Mouse (Mus musculus): ENCODE measurements at regions not wholly inside any gene's neighbourhood (a gene's known extent, or its start where the extent isn't known, plus 50 kb on each side); places are given as distances from the start of the nearest gene placed in this dataset.

GRCm38 (mm10) chr9:122556051-122556450 is 191.1 kb upstream of the Topaz1 start:
- TF ChIP-seq POLR2A (IDR thresholded peaks at IDR 0.05; ENCODE audit: borderline replicate concordance, extremely low read depth, low read depth, low read length): no peak
- no peak for TF ChIP-seq CTCF (IDR thresholded peaks at IDR 0.05; ENCODE audit: insufficient read depth, low read length)
